Mouse (Mus musculus) lung, adult 2 months (tissue): ENCODE results near the gene St8sia2.

Source experiments
- CTCF ChIP-seq: fragments of 200-500 bp; IDR thresholded peaks from 2 replicates; pipeline ENCODE4 v1.5.1; 2011; ENCODE audit warnings: mild to moderate bottlenecking, low read length, control low read depth; ENCODE audit not compliant: insufficient read depth
- POLR2A ChIP-seq: fragments of 200-500 bp; IDR thresholded peaks from 2 replicates; pipeline ENCODE4 v1.6.1; 2011; ENCODE audit warnings: low read depth, mild to moderate bottlenecking, control low read depth, low read length, borderline replicate concordance; ENCODE audit errors: extremely low read depth

DNA sequence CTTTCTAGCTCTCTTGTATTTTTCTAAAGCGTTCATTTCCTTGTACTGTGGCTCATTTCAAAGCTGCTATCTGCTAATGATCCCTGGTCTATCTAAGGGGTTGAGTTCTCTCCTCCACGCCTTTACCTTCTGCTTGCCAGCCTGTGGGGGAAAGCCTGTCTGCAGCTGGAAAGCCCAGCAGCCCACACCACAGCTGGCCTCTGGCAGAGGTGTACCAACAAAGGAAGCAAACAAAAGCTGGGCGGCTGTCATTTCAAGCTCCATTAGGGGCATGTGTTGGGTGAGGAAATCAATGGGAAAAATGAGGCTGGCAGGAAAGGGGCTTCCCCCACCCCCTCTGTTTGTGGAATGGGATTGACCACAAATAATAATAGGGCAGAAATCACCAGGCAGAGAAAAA is 10.7 kb upstream of the St8sia2 start:
- no peak for TF ChIP-seq POLR2A
- no peak for TF ChIP-seq CTCF
